Mouse (Mus musculus) MEL (cell line): Measurements from ENCODE around the gene Zfp827. TPM values are rescaled to one million over a fixed set of nuclear protein-coding genes. Genes with fewer than 3 reads are reported as not detected.

ENCODE experiments used
- DNase-seq: peaks from one replicate; pipeline ENCODE4 v3.0.0; 2011; ENCODE audit warnings: low read depth, low spot score
- H3K27ac ChIP-seq: 2 replicates; pipeline ENCODE4 v1.5.1; 2012; ENCODE audit warnings: low read depth, mild to moderate bottlenecking, control low read depth, low read length, moderate library complexity; ENCODE audit not compliant: control insufficient read depth
- H3K27me3 ChIP-seq, 2 experiments: fragments of 150-350 bp in 1 of 2; sonication (generic) in 1 of 2; 2 replicates each; pipeline ENCODE4 v1.6.1; 2012; ENCODE audit warnings: low read length in 2 of 2, mild to moderate bottlenecking in 2 of 2, improper control_type of control experiment in 1 of 2, moderate library complexity in 1 of 2; ENCODE audit not compliant: insufficient read depth in 2 of 2, control insufficient read depth in 1 of 2
- H3K36me3 ChIP-seq, 2 experiments: 2 replicates each; pipeline ENCODE4 v1.6.1; 2012 to 2014; ENCODE audit warnings: low read length in 2 of 2, improper control_type of control experiment in 1 of 2, inconsistent platforms in 1 of 2, mild to moderate bottlenecking in 1 of 2; ENCODE audit not compliant: insufficient read depth in 2 of 2, control insufficient read depth in 1 of 2
- H3K4me1 ChIP-seq, 2 experiments: fragments of 150-350 bp in 1 of 2; sonication (generic) in 1 of 2; 2 replicates each; pipeline ENCODE4 v1.6.1; 2012; ENCODE audit warnings: low read length in 2 of 2, improper control_type of control experiment in 1 of 2, mild to moderate bottlenecking in 1 of 2; ENCODE audit not compliant: insufficient read depth in 2 of 2, control insufficient read depth in 1 of 2
- H3K4me3 ChIP-seq, 2 experiments: fragments of 150-350 bp in 1 of 2; sonication (generic) in 1 of 2; 2 replicates each; pipeline ENCODE4 v1.5.1; 2012; ENCODE audit warnings: low read depth in 2 of 2, low read length in 2 of 2, mild to moderate bottlenecking in 2 of 2, moderate library complexity in 2 of 2, control low read depth in 1 of 2, improper control_type of control experiment in 1 of 2; ENCODE audit not compliant: control insufficient read depth in 1 of 2, insufficient read depth in 1 of 2
- H3K79me2 ChIP-seq: 2 replicates; pipeline ENCODE4 v1.6.1; 2012; ENCODE audit warnings: mild to moderate bottlenecking, low read length, moderate library complexity; ENCODE audit not compliant: control insufficient read depth, poor library complexity, insufficient read depth
- H3K9ac ChIP-seq: 2 replicates; pipeline ENCODE4 v1.6.1; 2012; ENCODE audit warnings: low read depth, mild to moderate bottlenecking, control low read depth, low read length, moderate library complexity; ENCODE audit not compliant: control insufficient read depth, poor library complexity, severe bottlenecking
- H3K9me3 ChIP-seq: fragments of 150-350 bp; sonication (generic); replicated peaks from 2 replicates; pipeline ENCODE4 v1.6.1; 2012; ENCODE audit warnings: mild to moderate bottlenecking, low read length, improper control_type of control experiment, moderate library complexity; ENCODE audit not compliant: insufficient read depth
- CTCF ChIP-seq, 3 experiments: IDR thresholded peaks in 2 of 3; conservative IDR thresholded peaks in 1 of 3; 2 replicates each; pipeline ENCODE4 v1.5.1; 2011 to 2012; ENCODE audit warnings: low read length in 3 of 3, low read depth in 2 of 3, mild to moderate bottlenecking in 2 of 3, improper control_type of control experiment in 1 of 3, inconsistent platforms in 1 of 3, mixed read lengths in 1 of 3, moderate library complexity in 1 of 3; ENCODE audit not compliant: control insufficient read depth in 1 of 3, insufficient read depth in 1 of 3, poor library complexity in 1 of 3, severe bottlenecking in 1 of 3
- E2F4 ChIP-seq: IDR thresholded peaks from 2 replicates; pipeline ENCODE4 v1.6.1; 2011; ENCODE audit warnings: low read depth, low read length, improper control_type of control experiment, borderline replicate concordance
- ETS1 ChIP-seq: IDR thresholded peaks from 2 replicates; pipeline ENCODE4 v1.6.1; 2012; ENCODE audit warnings: low read depth, mild to moderate bottlenecking, inconsistent platforms, low read length, improper control_type of control experiment, moderate library complexity
- GABPA ChIP-seq: IDR thresholded peaks from 2 replicates; pipeline ENCODE4 v1.6.1; 2012; ENCODE audit warnings: low read depth, mild to moderate bottlenecking, inconsistent platforms, low read length, improper control_type of control experiment, moderate library complexity
- GATA1 ChIP-seq: IDR thresholded peaks from 2 replicates; pipeline ENCODE4 v1.6.1; 2011; ENCODE audit warnings: low read depth, low read length, improper control_type of control experiment
- JUND ChIP-seq: IDR thresholded peaks from 2 replicates; pipeline ENCODE4 v1.6.1; 2011; ENCODE audit warnings: low read depth, mild to moderate bottlenecking, improper control_type of control experiment, low read length
- KAT2A ChIP-seq: conservative IDR thresholded peaks from 2 replicates; pipeline ENCODE4 v1.6.1; 2012; ENCODE audit warnings: low read depth, low read length, improper control_type of control experiment, inconsistent platforms
- MAFK ChIP-seq: IDR thresholded peaks from 2 replicates; pipeline ENCODE4 v1.6.1; 2011; ENCODE audit warnings: low read depth, mild to moderate bottlenecking, low read length, improper control_type of control experiment, borderline replicate concordance
- MAZ ChIP-seq: IDR thresholded peaks from 2 replicates; pipeline ENCODE4 v1.6.1; 2012; ENCODE audit warnings: low read depth, mild to moderate bottlenecking, inconsistent platforms, low read length, improper control_type of control experiment
- MYB ChIP-seq: IDR thresholded peaks from 2 replicates; pipeline ENCODE4 v1.6.1; 2011; ENCODE audit warnings: mild to moderate bottlenecking, low read depth, low read length, improper control_type of control experiment
- MYC ChIP-seq: IDR thresholded peaks from 2 replicates; pipeline ENCODE4 v1.6.1; 2011; ENCODE audit warnings: low read depth, mild to moderate bottlenecking, low read length, improper control_type of control experiment, moderate library complexity
- NELFE ChIP-seq: IDR thresholded peaks from 2 replicates; pipeline ENCODE4 v1.6.1; 2011; ENCODE audit warnings: low read depth, low read length, improper control_type of control experiment
- NRF1 ChIP-seq: IDR thresholded peaks from 2 replicates; pipeline ENCODE4 v1.6.1; 2014; ENCODE audit warnings: low read depth, mild to moderate bottlenecking, inconsistent platforms, low read length, improper control_type of control experiment, moderate library complexity; ENCODE audit not compliant: poor library complexity, insufficient read depth, severe bottlenecking
- POLR2AphosphoS2 ChIP-seq: IDR thresholded peaks from 2 replicates; pipeline ENCODE4 v1.6.1; 2011; ENCODE audit warnings: low read length, improper control_type of control experiment
- POLR2AphosphoS5 ChIP-seq: IDR thresholded peaks from 2 replicates; pipeline ENCODE4 v1.6.1; 2012; ENCODE audit warnings: low read depth, borderline replicate concordance, mild to moderate bottlenecking, inconsistent platforms, low read length, moderate library complexity, mixed read lengths
- SIN3A ChIP-seq: IDR thresholded peaks from 2 replicates; pipeline ENCODE4 v1.6.1; 2012; ENCODE audit warnings: low read length, improper control_type of control experiment, inconsistent platforms
- SMC3 ChIP-seq: IDR thresholded peaks from 2 replicates; pipeline ENCODE4 v1.6.1; 2011; ENCODE audit warnings: low read depth, low read length, improper control_type of control experiment
- TAL1 ChIP-seq: IDR thresholded peaks from 2 replicates; pipeline ENCODE4 v1.6.1; 2012; ENCODE audit warnings: mild to moderate bottlenecking, inconsistent platforms, low read length, moderate library complexity, mixed read lengths
- TBP ChIP-seq: IDR thresholded peaks from 2 replicates; pipeline ENCODE4 v1.8.0; 2011; ENCODE audit warnings: low read depth, low read length, improper control_type of control experiment
- UBTF ChIP-seq: IDR thresholded peaks from 2 replicates; pipeline ENCODE4 v1.6.1; 2012; ENCODE audit warnings: low read depth, mild to moderate bottlenecking, inconsistent platforms, low read length, improper control_type of control experiment, moderate library complexity, borderline replicate concordance; ENCODE audit not compliant: insufficient read depth
- USF1 ChIP-seq: IDR thresholded peaks from 2 replicates; pipeline ENCODE4 v1.6.1; 2014; ENCODE audit warnings: low read depth, mild to moderate bottlenecking, inconsistent platforms, low read length, improper control_type of control experiment, moderate library complexity
- ZC3H11A ChIP-seq: IDR thresholded peaks from 2 replicates; pipeline ENCODE4 v1.6.1; 2012; ENCODE audit warnings: low read depth, mild to moderate bottlenecking, inconsistent platforms, low read length, improper control_type of control experiment
- ZKSCAN1 ChIP-seq: IDR thresholded peaks from 2 replicates; pipeline ENCODE4 v1.6.1; 2012; ENCODE audit warnings: low read depth, mild to moderate bottlenecking, inconsistent platforms, low read length, improper control_type of control experiment, moderate library complexity
- ZMIZ1 ChIP-seq: IDR thresholded peaks from 2 replicates; pipeline ENCODE4 v1.6.1; 2012; ENCODE audit warnings: low read depth, mild to moderate bottlenecking, inconsistent platforms, low read length, improper control_type of control experiment, moderate library complexity
- ZNF384 ChIP-seq: IDR thresholded peaks from 2 replicates; pipeline ENCODE4 v1.6.1; 2012; ENCODE audit warnings: low read depth, mild to moderate bottlenecking, inconsistent platforms, low read length, improper control_type of control experiment
- polyA plus RNA-seq, 2 experiments: library from polyadenylated mRNA; stranded (reverse) in 1 of 2; unstranded in 1 of 2; fragments of >175 nt in 1 of 2; fragments of >200 nt in 1 of 2; gene quantifications; 2 replicates each; pipeline versions ENCODE4 v1.2.1 to v1.2.4; 2012; ENCODE audit warnings: low replicate concordance in 2 of 2, low read depth in 1 of 2; ENCODE audit not compliant: insufficient read length in 2 of 2, insufficient read depth in 1 of 2, missing spikeins in 1 of 2
- total RNA-seq: library from RNA; depleted of rRNA; stranded (reverse); fragments of 300-350 nt; gene quantifications from 2 replicates; pipeline ENCODE4 v1.2.3, GENCODE M21; 2012

Zfp827 gene
- total and polyA plus RNA-seq, 3 experiments: not detected

DNA sequence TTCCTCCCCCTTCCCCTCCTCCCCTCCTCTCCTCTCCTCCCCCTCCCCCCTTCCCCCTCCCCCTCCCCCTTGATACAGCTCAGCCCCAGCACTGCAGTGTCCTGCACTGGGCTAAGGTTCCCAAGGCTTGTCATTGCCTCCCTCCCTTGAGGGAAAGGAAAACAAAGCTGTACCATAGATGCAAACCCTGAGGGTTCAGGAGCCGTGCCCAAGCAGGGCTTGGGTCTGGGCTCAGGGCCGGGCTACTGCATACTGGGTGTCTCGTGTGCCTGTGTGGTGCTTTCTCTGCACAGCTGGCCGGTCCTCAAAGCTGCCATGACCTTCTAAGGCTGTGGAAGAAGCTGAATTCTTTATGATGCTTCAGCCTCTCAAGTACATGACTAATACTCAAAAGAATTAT, 145.4 kb downstream of the Zfp827 start:
- no peak for DNase-seq
- no peaks in the 10 kb centered on the region for H3K79me2 ChIP-seq
- H3K27ac ChIP-seq: no peak overlapping the region
- H3K4me1 ChIP-seq: no peaks in the 10 kb centered on the region
- H3K9ac ChIP-seq: no peak overlapping the region
- no peak overlapping the region for H3K4me3 ChIP-seq
- no peak for TF ChIP-seq GATA1
- no peak for TF ChIP-seq MAZ
- TF ChIP-seq TAL1: no peak
- no peak for TF ChIP-seq E2F4
- TF ChIP-seq ZNF384: no peak
- TF ChIP-seq KAT2A: no peak
- no peak for TF ChIP-seq MYB
- no peak for TF ChIP-seq ZMIZ1
- no peak for TF ChIP-seq SIN3A
- TF ChIP-seq NELFE: no peak
- TF ChIP-seq SMC3: no peak
- TF ChIP-seq ZC3H11A: no peak
- no peak for TF ChIP-seq ZKSCAN1
- TF ChIP-seq UBTF: no peak
- no peak for TF ChIP-seq GABPA
- no peak for TF ChIP-seq CTCF (IDR thresholded peaks at IDR 0.05 in 2 of 3, conservative IDR thresholded peaks at IDR 0.05 in 1 of 3; ENCODE audit: control insufficient read depth in 1 of 3, insufficient read depth in 1 of 3, low read depth in 2 of 3, low read length in 3 of 3, poor library complexity in 1 of 3, severe bottlenecking in 1 of 3)
- no peak for TF ChIP-seq POLR2AphosphoS2
- no peaks in the 10 kb centered on the region for H3K9me3 ChIP-seq
- no peaks in the 10 kb centered on the region for H3K36me3 ChIP-seq
- no peaks in the 10 kb centered on the region for H3K27me3 ChIP-seq

DNA sequence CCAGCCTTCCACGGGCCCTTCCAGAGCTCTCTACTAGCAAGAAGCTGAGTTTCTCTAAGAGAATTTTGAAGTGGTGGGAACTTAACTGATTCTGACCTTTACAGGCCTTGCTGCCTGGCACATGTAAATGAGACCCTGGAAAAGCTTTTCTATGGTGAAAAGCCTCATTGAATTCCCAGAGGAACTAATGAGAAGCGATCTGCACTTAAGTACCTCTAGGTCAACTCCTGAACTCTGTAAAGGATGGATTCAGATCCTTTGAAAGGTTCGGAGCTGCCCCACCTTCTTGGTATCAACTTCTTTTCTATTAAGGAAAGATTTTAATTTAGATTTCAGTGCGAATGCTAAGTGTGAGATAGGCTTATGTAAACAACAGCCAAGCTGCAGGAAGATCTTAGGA, 147.8 kb downstream of the Zfp827 start:
- Histone ChIP-seq H3K9me3 (no peaks in the 10 kb centered on the region), H3K36me3 (no peaks in the 10 kb centered on the region), H3K79me2 (no peaks in the 10 kb centered on the region), H3K4me3 (no peak overlapping the region), H3K4me1 (no peaks in the 10 kb centered on the region), H3K27me3 (no peaks in the 10 kb centered on the region), H3K9ac (no peak overlapping the region), H3K27ac (no peak overlapping the region)
- TF ChIP-seq CTCF (IDR thresholded peaks at IDR 0.05 in 2 of 3, conservative IDR thresholded peaks at IDR 0.05 in 1 of 3; ENCODE audit: control insufficient read depth in 1 of 3, insufficient read depth in 1 of 3, low read depth in 2 of 3, low read length in 3 of 3, poor library complexity in 1 of 3, severe bottlenecking in 1 of 3): no peak
- no peak for TF ChIP-seq POLR2AphosphoS2
- TF ChIP-seq TBP: no peak
- no peak for TF ChIP-seq TAL1
- TF ChIP-seq SMC3: no peak
- no peak for TF ChIP-seq ZC3H11A
- TF ChIP-seq MAFK: no peak
- TF ChIP-seq MYC: no peak
- no peak for TF ChIP-seq JUND
- no peak for TF ChIP-seq USF1
- no peak for TF ChIP-seq POLR2AphosphoS5
- TF ChIP-seq ZNF384: no peak
- TF ChIP-seq NRF1: no peak
- TF ChIP-seq ETS1: no peak
- DNase-seq: no peak
